Mouse (Mus musculus): ENCODE data around the gene Gpr27.

Gpr27 gene

DNA sequence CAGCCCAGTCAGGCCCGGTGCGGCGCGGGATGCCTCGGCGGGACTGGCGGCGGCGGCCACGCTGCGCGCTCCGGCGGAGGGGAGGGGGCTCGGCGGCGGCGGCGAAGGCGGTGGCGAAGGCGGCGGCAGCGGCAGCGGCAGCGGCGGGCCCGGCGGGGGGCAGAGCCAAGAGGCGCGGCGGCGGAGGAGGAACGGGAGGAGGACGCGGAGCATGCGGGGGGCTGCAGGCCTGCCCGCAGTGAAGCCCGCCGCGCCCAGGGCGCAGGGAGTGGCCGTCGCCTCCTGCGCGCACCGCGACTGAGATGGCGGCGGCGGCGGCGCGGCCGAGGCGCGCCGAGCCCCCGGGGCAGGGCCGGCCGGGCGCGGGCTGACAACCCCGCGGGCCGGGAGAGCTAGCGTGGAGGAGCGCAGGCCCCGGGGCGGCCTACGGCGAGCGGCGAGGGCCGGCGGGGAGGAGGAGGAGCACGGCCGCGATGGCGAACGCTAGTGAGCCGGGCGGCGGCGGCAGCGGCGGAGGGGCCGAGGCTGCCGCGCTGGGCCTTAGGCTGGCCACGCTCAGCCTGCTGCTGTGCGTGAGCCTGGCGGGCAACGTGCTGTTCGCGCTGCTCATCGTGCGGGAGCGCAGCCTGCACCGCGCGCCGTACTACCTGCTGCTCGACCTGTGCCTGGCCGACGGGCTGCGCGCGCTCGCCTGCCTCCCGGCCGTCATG, at the start of gene Gpr27:
Gene Gpr27, plus strand, starts transcription at position 474 of the 710 bp plus-strand sequence.
- no peak for DNase-seq (ENCODE audit: low read depth, low spot score)

- DNase-seq (ENCODE audit: low read depth, low spot score), result no peak
Observed at GRCm38 (mm10) chr6:99643439-99644199, 48.9 kb upstream of the Gpr27 start.

GRCm38 (mm10) chr6:99644386-99644785, 48.1 kb upstream of the Gpr27 start:
- no peak for DNase-seq (ENCODE audit: low read depth, low spot score)

- peak; percentile 26 for DNase-seq (ENCODE audit: low read depth, low spot score)
Observed at GRCm38 (mm10) chr6:99644876-99645275, 47.6 kb upstream of the Gpr27 start.

DNA sequence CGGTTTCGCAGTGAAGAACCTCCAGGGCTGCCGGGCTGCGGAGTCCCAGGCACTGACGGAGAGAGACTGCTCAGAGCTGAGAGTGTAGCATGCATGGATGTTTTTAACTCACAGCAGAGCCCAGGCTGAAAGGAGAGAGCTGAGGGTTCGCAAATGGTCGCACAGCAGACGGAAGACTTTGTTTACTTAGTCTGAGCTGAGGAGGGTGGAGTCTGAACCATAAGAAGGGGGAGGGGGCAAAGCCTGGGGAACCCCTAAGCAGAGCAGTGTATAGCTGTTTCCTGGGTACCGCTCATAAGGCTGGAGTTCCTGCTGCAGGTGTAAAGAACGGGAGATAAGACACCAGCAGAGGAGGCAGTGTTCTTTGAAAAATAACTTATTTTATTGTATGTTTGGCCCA, 46.1 kb upstream of the Gpr27 start:
- DNase-seq (ENCODE audit: low read depth, low spot score), result no peak

DNA sequence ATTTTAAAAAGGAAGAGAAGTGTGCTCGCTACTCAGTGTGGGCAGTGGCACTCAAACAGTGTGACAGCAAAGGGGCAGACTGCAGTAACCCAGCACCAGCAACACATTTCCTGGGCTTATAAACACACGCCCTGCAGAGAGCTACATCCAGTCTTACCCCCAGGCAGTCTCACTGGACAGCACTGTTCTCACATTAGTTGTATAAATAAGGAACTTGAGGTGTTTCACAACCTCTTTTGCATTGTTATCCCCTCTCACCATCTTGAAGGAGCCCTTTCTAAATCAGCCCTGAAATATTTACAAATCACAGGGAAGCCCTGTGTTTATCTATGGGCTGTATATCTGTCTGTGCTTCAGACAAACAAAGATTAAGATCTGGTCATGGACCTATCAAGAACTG, 43.2 kb upstream of the Gpr27 start:
- DNase-seq (ENCODE audit: low read depth, low spot score), result peak; percentile 43

- no peak for DNase-seq (ENCODE audit: low read depth, low spot score)
Observed at GRCm38 (mm10) chr6:99652341-99652740, 40.1 kb upstream of the Gpr27 start.

DNA sequence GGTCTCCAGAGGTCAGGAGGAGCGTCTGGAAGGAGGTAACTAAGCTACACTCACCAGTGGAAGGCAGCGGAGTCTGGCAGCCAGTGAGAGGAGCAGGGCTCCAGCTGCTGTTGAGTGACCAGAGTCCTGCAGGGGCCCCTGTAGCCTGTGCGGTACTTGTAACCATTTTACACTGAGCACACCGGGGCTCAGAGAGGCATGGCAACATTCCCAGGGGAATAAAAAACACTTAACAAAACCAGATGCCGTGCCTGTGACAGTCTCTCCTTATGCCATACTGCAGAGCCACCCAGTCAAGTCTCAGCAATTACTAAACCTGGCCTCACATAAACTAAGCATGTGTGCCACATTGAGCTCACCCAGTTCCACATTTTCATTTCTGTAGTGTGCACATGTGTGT, 38.1 kb upstream of the Gpr27 start:
- no peak for DNase-seq (ENCODE audit: low read depth, low spot score)

- DNase-seq (ENCODE audit: low read depth, low spot score), result peak; percentile 56
Observed at GRCm38 (mm10) chr6:99655488-99655887, 37.0 kb upstream of the Gpr27 start.

- DNase-seq (ENCODE audit: low read depth, low spot score), result no peak
Observed at GRCm38 (mm10) chr6:99656088-99656487, 36.4 kb upstream of the Gpr27 start.

- no peak for DNase-seq (ENCODE audit: low read depth, low spot score)
Observed at GRCm38 (mm10) chr6:99658586-99658985, 33.9 kb upstream of the Gpr27 start.

DNA sequence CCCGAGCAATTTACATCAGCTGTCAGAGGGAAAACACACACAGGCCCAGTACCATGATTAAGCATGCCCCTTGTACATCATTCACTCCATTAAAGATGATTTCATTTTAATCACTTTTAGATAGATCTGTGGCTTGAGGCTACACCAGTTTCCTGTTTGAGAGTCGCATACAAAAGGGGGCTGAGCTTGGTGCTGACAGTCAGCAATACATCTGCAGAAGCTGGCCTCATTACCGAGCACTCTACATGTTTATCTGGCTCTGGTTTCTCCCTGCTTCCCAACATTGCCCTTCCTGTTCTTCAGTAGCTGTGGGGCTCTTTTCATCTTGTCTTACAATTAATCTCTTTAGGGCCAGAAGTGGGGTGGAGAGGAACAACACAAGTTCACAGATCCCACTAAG, 32.0 kb upstream of the Gpr27 start:
- DNase-seq (ENCODE audit: low read depth, low spot score), result no peak

- DNase-seq (ENCODE audit: low read depth, low spot score), result no peak
Observed at GRCm38 (mm10) chr6:99663232-99663631, 29.2 kb upstream of the Gpr27 start.

GRCm38 (mm10) chr6:99665457-99666317, 26.8 kb upstream of the Gpr27 start:
- DNase-seq (ENCODE audit: low read depth, low spot score), result peak; percentile 49

DNA sequence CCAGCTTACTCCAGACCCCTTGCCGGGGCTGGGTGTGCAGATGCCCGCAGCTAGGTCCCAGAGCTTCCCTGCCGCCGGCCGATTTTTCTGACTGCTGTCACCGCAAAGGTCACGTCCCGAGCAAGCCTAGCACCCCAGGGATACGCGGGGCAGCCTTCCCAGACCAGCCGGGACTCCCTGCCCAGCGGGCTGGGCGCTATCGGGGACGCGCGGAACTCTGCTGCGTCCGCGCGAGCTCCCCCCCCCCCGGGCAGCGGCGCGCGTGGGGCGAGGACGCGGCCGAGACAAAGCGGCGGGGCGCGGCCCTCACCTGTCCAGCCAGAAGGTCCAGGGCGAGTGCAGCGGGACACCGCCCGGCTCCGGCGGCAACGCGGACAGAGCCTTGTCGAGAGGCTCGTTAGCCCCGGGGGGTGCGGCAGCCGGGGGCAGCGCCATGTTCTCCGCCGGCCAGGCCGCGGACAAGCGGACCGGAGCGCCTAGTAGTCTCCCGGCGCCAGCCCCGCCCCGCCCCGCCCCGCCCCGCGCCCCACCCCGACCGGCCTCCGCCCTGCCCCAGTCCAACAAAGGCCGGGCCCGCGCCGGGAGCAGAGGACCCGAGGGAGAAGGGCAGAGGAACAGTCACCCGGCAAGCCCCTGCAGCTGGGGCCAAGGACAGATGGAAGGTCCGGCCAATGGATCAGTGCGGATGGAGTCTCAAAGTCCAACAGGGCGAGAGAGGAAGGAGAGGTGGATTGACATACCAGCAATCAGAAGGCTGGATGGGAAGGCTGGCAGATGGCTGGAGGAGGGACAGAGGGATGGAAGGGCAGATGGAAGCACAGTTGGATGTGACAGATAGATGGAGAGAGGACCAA, 25.9 kb upstream of the Gpr27 start, which contains the start of the genes Eif4e3 and Gm20696:
Gene Eif4e3, minus strand, starts transcription at position 454 of the 854 bp plus-strand sequence.
Gene Gm20696, minus strand, starts transcription at position 480 of the 854 bp plus-strand sequence.
- peak; percentile 44 for DNase-seq (ENCODE audit: low read depth, low spot score)

GRCm38 (mm10) chr6:99667290-99667689, 25.2 kb upstream of the Gpr27 start:
- no peak for DNase-seq (ENCODE audit: low read depth, low spot score)

DNA sequence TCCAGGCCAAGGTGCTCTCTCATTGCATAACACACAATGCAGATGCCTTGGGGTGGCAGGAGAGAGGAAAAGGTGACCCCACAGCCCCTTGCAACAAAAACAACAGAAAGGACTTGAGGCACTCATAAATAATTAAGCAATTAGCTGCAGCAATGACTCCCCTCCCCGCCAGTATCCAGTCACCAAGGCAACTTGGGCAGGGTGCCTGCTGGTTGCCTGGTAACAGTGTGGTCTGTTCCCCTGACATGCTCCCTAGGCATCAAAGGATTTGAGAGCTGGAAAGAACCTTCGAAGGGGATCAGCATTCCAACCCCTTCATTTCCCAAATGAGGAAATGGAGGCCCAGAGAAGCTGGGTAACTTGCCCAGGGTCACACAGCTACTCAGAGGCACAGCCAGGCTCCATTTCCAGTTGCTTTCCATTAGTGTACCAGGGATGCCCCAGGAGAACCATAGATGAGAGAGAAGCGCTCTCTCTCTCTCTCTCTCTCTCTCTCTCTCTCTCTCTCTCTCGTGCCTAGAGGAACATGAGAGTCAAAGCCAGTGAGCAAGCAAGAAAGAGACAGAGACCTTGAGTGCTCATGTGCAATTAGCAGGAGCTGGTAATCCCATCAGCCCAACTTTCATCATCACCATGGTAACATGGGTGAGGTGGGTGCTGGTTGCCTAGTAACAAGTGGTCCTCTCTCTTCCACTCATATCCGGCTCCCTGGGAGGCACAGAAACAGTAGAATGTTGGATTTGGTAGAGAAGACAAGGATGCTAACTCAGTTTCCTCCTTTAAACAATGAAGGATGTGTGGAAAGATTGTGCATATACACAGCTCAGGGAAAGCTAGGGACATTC, 22.8 kb upstream of the Gpr27 start:
- no peak for DNase-seq (ENCODE audit: low read depth, low spot score)

DNA sequence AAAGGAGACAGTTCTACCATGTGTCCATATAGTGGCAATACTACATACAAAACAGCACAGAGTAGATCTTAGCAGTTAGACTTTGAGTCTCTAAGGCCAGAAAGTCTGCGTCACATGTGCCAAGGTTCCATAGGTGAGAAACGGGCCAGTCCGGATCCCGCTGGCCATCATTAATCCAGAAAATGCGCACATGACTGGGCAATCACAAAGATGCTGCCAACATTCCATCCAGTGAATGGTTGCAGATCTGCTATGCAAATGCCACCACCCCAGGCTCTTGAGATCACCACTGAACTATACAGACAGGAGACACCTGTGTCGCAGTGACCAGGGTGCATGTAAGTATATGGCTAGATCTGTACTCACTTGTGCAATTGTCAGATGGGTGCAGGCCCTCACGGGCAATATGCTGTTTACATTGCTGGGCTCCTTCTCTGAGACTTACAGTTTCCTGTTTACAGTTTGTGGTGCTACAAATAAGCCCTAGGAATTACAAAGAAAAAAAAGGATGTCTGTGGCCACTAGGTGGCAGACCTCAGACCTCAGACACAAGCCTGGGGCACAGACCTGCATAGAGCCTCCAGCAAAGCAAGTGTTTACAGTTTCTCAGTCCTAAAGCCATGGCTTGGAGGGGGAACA, 21.9 kb upstream of the Gpr27 start:
- peak; percentile 68 for DNase-seq (ENCODE audit: low read depth, low spot score)

DNA sequence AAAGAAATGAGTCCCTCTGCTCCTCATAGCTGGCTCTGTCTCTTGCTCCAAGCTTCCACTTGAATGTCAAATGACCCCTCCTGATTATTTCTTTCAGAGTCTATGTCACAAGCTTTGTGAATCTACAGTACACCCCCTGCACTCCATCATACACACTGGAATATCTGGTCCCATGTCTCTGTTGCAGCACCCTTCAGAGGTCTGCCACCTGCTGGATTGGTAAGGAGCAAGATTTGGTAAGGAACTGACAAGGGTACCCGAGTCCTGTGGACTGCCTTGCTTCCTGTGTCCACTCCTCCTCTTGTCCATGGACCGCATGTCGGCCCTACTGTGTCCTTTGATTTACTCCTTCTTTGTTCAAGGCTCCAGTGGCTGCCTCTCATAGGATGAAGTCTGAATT, 20.7 kb upstream of the Gpr27 start:
- no peak for DNase-seq (ENCODE audit: low read depth, low spot score)

GRCm38 (mm10) chr6:99674482-99674881, 18.0 kb upstream of the Gpr27 start:
- no peak for DNase-seq (ENCODE audit: low read depth, low spot score)

All from A20 (cell line).